21 mouse cellular contexts compared by ENCODE assay signal in genomic region chr8:72418073-72418472, GRCm38 (mm10).
"Had no signal": no experiment of that assay in that cellular context is flagged by ENCODE, and none has a peak within 500 bp of the region (broad histone marks: within the 10 kb centered on the region; RNA-seq: fewer than 3 reads in every experiment).

No protein-coding gene starts in this region.

- ATAC-seq: hindbrain, embryonic 16.5 days; inflammation-experienced regulatory T-cells, adult 6 months; intestine, embryonic 15.5 days; intestine, postnatal 0 days had no signal

- H3K4me2 ChIP-seq: heart, embryonic 15.5 days; hindbrain, embryonic 12.5 days; intestine, embryonic 15.5 days had no signal

- H3K36me3 ChIP-seq: heart, embryonic 15.5 days had no signal

- H3K4me3 ChIP-seq: heart, embryonic 10.5 days; heart, embryonic 12.5 days; heart, embryonic 15.5 days; hindbrain, embryonic 10.5 days; hindbrain, embryonic 12.5 days; intestine, embryonic 15.5 days; layer of hippocampus, adult 2 months; left cerebral cortex, adult 2 months had no signal

- DNase-seq: gastrocnemius, postnatal 14 days; heart, adult 18-20 months; heart, postnatal 14 days; heart, postnatal 36 days; kidney, adult 18-20 months; kidney, adult 8-10 months; kidney, postnatal 10 days; kidney, postnatal 25 days; kidney, postnatal 4 days had no signal

- H3K27me3 ChIP-seq: heart, embryonic 12.5 days; heart, embryonic 15.5 days; hindbrain, embryonic 12.5 days; intestine, embryonic 15.5 days had no signal

- H3K9ac ChIP-seq: heart, embryonic 15.5 days; hindbrain, embryonic 14.5 days; intestine, embryonic 15.5 days had no signal

- H3K9me3 ChIP-seq: heart, embryonic 10.5 days; heart, embryonic 12.5 days; heart, embryonic 15.5 days; hindbrain, embryonic 10.5 days; hindbrain, embryonic 12.5 days; intestine, embryonic 15.5 days had no signal

- H3K27ac ChIP-seq: heart, embryonic 15.5 days; hindbrain, embryonic 10.5 days; hindbrain, embryonic 12.5 days; hindbrain, embryonic 14.5 days; intestine, embryonic 15.5 days; layer of hippocampus, adult 2 months; left cerebral cortex, adult 2 months had no signal
